Mouse (Mus musculus) stomach, embryonic 14.5 days (tissue): ENCODE data around the gene St7l. TPM values are rescaled to one million over a fixed set of nuclear protein-coding genes. Genes with fewer than 3 reads are reported as not detected.

Source experiments
- ATAC-seq: fragments of 200-750 bp; cut with Nextera tagmentation; 2 replicates; pipeline ENCODE4 v1.8.0; 2017; ENCODE audit warnings: low read depth, moderate TSS enrichment; ENCODE audit not compliant: insufficient number of reproducible peaks, insufficient read depth, low FRiP score
- H3K27ac ChIP-seq: fragments of 300-500 bp; sonication (generic); 2 replicates; pipeline ENCODE4 v1.5.1; 2014; ENCODE audit warnings: mild to moderate bottlenecking, low read length, moderate library complexity, mixed read lengths
- H3K27me3 ChIP-seq: fragments of 300-500 bp; sonication (generic); 2 replicates; pipeline ENCODE4 v1.6.1; 2014; ENCODE audit warnings: low read length, control low read depth, mixed read lengths; ENCODE audit not compliant: control insufficient read depth, insufficient read depth
- H3K36me3 ChIP-seq: fragments of 300-500 bp; sonication (generic); 2 replicates; pipeline ENCODE4 v1.6.1; 2014; ENCODE audit warnings: mild to moderate bottlenecking, control low read depth, low read length, moderate library complexity, mixed read lengths; ENCODE audit not compliant: control insufficient read depth, insufficient read depth
- H3K4me1 ChIP-seq: fragments of 300-500 bp; sonication (generic); 2 replicates; pipeline ENCODE4 v1.6.1; 2014; ENCODE audit warnings: low read length, control low read depth, mixed read lengths; ENCODE audit not compliant: control insufficient read depth, insufficient read depth
- H3K4me2 ChIP-seq: fragments of 300-500 bp; sonication (generic); replicated peaks from 2 replicates; pipeline ENCODE4 v1.6.1; 2014; ENCODE audit warnings: low read depth, low read length, control low read depth
- H3K4me3 ChIP-seq: fragments of 300-500 bp; sonication (generic); 2 replicates; pipeline ENCODE4 v1.5.1; 2014; ENCODE audit warnings: low read depth, low read length, control low read depth
- H3K9ac ChIP-seq: fragments of 300-500 bp; sonication (generic); replicated peaks from 2 replicates; pipeline ENCODE4 v1.6.1; 2014; ENCODE audit warnings: low read depth, mild to moderate bottlenecking, control low read depth, low read length, moderate library complexity, mixed read lengths
- H3K9me3 ChIP-seq: fragments of 300-500 bp; sonication (generic); 2 replicates; pipeline ENCODE4 v1.6.1; 2016; ENCODE audit warnings: low read depth, low read length, control low read depth; ENCODE audit not compliant: control insufficient read depth
- WGBS: fragments of 180-500 bp; shearing (Covaris S2); extraction: QIAGEN DNeasy Blood & Tissue Kit; methylation state at CpG from one replicate; pipeline ENCODE4 v1.1.7; 2014; 5-methylcytosine and 5-hydroxymethylcytosine counted together
- polyA plus RNA-seq: library from polyadenylated mRNA; unstranded; fragments of >200 nt; fragmentation: Nextera tagmentation; extraction: Ambion mirVana; gene quantifications from 2 replicates; pipeline ENCODE4 v1.2.1, GENCODE M21; 2014

Gene St7l
- polyA plus RNA-seq, 1 experiment from 2014 or later = 50.6 TPM

DNA sequence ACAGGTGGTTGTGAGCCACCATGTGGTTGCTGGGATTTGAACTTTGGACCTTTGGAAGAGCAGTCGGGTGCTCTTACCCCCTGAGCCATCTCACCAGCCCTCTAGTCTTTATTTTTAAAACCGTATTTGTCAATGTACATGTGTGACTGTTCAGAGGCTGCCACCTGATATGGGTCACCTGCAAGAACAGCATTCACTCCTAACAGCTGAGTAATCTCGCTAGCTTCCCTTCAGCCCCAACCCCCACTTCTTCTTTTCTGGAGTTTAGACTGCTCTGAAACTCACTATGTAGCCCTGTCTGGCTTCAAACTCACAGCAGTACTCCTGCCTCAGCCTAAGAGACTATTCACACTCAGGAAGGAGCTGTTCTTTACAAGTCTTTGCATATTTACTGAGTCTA lies 41.4 kb upstream of the St7l start:
- Histone ChIP-seq H3K27me3 (no peaks in the 10 kb centered on the region), H3K36me3 (peaks cover 23% of the 10 kb centered on the region), H3K9me3 (no peaks in the 10 kb centered on the region), H3K4me2 (no peak overlapping the region), H3K4me3 (no peak overlapping the region), H3K4me1 (0 out of 2 replicates have a peak, but pooled peaks cover 7% of the 10 kb centered on the region), H3K9ac (no peak overlapping the region), H3K27ac (no peak overlapping the region)
- 83% methylated on average over 3 of the region's 3 CpGs for WGBS
- ATAC-seq = no peak

DNA sequence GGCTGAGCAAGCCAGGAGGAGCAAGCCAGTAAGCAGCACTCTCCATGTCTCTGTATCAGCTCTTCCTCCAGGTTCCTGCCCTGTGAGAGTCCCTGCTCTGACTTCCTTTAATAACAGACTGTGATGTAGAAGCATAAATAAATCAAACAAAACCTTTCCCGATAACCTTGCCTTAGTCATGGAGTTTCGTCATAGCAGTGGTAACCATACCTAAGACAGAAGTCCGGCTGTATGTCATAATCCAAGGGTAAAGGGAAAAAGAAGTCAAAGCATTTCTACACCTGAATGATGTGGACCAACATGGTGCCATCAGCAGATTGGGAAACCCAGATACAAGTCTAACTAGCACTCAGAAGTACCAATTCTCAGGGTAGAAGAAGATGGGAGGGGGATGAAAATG lies 28.0 kb upstream of the St7l start:
- ATAC-seq = no peak
- no peaks in the 10 kb centered on the region for H3K4me1 ChIP-seq
- H3K4me2 ChIP-seq = no peak overlapping the region
- no peak overlapping the region for H3K9ac ChIP-seq
- no peak overlapping the region for H3K27ac ChIP-seq
- H3K36me3 ChIP-seq = peaks cover 51% of the 10 kb centered on the region
- 98% methylated on average over 3 of the region's 3 CpGs for WGBS
- H3K9me3 ChIP-seq = no peaks in the 10 kb centered on the region
- no peak overlapping the region for H3K4me3 ChIP-seq
- H3K27me3 ChIP-seq = no peaks in the 10 kb centered on the region

- Histone ChIP-seq H3K4me2 (no peak overlapping the region), H3K27ac (no peak overlapping the region), H3K36me3 (peaks cover 40% of the 10 kb centered on the region), H3K27me3 (no peaks in the 10 kb centered on the region), H3K4me1 (no peaks in the 10 kb centered on the region), H3K9ac (no peak overlapping the region), H3K9me3 (no peaks in the 10 kb centered on the region), H3K4me3 (no peak overlapping the region)
- 95% methylated on average over 5 of the region's 5 CpGs for WGBS
- ATAC-seq = no peak
Measured at GRCm38 (mm10) chr3:104841049-104841448, 22.8 kb upstream of the St7l start.

GRCm38 (mm10) chr3:104846601-104847000 lies 17.2 kb upstream of the St7l start:
- ATAC-seq = no peak
- H3K4me2 ChIP-seq = no peak overlapping the region
- H3K4me3 ChIP-seq = no peak overlapping the region
- H3K36me3 ChIP-seq = peaks cover 22% of the 10 kb centered on the region
- no peaks in the 10 kb centered on the region for H3K27me3 ChIP-seq
- H3K27ac ChIP-seq = no peak overlapping the region
- no peaks in the 10 kb centered on the region for H3K9me3 ChIP-seq
- 83% methylated on average over 4 of the region's 4 CpGs for WGBS
- H3K9ac ChIP-seq = no peak overlapping the region
- no peaks in the 10 kb centered on the region for H3K4me1 ChIP-seq

GRCm38 (mm10) chr3:104854465-104854864 lies 9.3 kb upstream of the St7l start:
- Histone ChIP-seq H3K4me2 (no peak overlapping the region), H3K27me3 (no peaks in the 10 kb centered on the region), H3K36me3 (no peaks in the 10 kb centered on the region; the same call in 1 of the 2 replicates), H3K4me1 (no peaks in the 10 kb centered on the region), H3K9me3 (no peaks in the 10 kb centered on the region), H3K9ac (no peak overlapping the region), H3K27ac (no peak overlapping the region), H3K4me3 (no peak overlapping the region)
- WGBS = 74% methylated on average over 1 of the region's 1 CpGs
- ATAC-seq = no peak

DNA sequence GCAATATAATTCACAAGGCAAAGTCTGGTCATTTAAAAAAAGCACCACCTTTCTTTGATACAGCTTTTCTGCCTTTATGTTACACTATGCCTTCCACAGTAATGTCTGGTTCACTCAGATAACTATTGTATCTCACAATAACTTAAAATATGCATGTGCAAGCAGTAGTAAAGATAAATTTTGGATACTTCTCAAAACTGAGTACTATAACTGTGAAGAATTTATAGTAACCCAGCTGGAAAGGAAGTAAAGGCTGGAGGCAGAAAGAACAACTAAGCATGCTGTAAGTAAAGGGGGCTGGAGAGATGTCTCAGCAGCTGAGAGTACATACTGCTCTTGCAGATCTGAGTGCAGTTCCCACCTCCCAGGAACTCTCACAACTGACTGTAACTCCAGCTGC lies 8.9 kb upstream of the St7l start:
- no peak overlapping the region for H3K27ac ChIP-seq
- H3K4me3 ChIP-seq = no peak overlapping the region
- H3K4me1 ChIP-seq = no peaks in the 10 kb centered on the region
- ATAC-seq = no peak
- H3K4me2 ChIP-seq = no peak overlapping the region
- H3K36me3 ChIP-seq = no peaks in the 10 kb centered on the region; the same call in 1 of the 2 replicates
- no peak overlapping the region for H3K9ac ChIP-seq
- no peaks in the 10 kb centered on the region for H3K27me3 ChIP-seq
- H3K9me3 ChIP-seq = no peaks in the 10 kb centered on the region

DNA sequence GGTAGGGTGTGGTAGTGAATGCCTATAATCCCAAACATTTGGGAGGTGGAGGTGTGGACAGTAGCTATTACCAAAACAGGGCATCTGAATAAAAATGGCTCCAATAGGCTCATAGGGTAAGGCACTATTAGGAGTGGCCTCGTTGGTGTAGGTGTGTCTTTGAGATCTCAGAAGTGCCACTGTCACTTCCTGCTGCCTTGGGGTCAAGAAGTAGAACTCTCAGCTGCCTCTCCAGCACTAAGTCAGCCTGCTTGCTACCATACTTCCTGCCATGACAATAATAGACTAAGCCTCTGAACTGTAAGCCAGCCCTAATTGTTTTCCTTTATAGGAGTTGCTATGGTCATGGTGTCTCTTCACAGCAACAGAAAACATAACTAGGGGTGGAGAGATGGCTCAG lies 7.7 kb upstream of the St7l start:
- Histone ChIP-seq H3K4me2 (no peak overlapping the region), H3K9ac (no peak overlapping the region), H3K36me3 (no peaks in the 10 kb centered on the region; the same call in 1 of the 2 replicates), H3K4me1 (no peaks in the 10 kb centered on the region), H3K4me3 (no peak overlapping the region), H3K27me3 (no peaks in the 10 kb centered on the region), H3K9me3 (no peaks in the 10 kb centered on the region), H3K27ac (no peak overlapping the region)
- 87% methylated on average over 1 of the region's 1 CpGs for WGBS
- no peak for ATAC-seq

DNA sequence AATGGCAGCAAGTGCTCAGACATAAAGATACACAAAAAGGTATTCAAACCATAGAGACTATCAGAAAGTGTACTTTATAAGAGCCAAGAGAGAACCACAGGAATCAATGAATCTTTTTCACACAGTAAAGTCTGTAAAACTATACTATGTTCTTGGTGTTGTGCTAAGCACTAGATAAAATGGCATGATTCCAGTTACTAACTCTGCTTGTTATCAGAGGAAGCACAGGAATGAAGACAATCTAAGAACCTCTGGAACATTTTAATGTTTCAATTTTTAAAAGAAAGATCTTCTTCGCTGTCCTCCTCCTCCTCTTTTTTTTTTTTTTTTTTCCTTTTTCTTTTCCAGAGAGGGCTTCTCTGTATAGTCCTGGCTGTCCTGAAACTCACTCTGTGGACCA lies 5.2 kb upstream of the St7l start:
- H3K4me3 ChIP-seq = no peak overlapping the region
- WGBS = 95% methylated on average over 1 of the region's 1 CpGs
- H3K27me3 ChIP-seq = no peaks in the 10 kb centered on the region
- H3K4me2 ChIP-seq = no peak overlapping the region
- no peaks in the 10 kb centered on the region; the same call in 1 of the 2 replicates for H3K36me3 ChIP-seq
- no peak overlapping the region for H3K9ac ChIP-seq
- no peak overlapping the region for H3K27ac ChIP-seq
- no peaks in the 10 kb centered on the region for H3K9me3 ChIP-seq
- 0 out of 2 replicates have a peak, but pooled peaks cover 8% of the 10 kb centered on the region for H3K4me1 ChIP-seq
- ATAC-seq = no peak

DNA sequence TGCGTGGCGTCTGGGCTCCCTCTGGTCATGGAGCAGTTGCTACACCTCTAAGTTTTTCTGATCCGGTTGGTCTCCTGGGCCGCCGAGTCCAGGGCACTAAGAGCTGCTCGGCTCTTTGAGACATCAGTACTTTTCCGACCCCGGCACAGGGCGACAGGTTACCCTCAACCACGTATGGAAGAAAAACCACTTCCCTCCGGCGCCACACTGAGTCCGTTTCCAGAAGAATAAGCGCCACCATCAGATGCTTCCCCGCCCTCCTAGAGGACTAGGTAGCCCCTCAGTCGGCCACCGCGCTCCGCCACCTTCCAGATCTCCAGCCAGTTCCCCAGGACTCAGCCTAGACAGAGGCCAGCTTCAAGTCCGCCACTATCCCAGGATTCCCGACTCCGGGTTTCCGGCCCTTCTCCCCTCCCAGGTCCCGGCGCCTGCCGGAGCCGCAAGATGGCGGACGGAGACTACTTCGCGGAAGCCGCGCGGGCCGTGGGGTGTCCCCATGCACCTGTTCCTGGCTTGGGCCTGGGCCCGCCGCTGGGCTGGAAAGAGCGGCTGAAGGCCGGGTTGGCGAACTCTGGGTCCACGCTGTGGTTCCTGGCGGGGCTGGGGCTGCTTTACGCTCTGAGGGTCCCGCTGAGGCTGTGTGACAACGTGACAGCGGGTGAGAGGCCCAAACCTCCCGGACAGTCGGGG lies 991 bp downstream of the St7l start:
- Histone ChIP-seq H3K36me3 (peaks cover 3% of the 10 kb centered on the region), H3K27me3 (no peaks in the 10 kb centered on the region), H3K4me3 (peak overlapping the region; percentile 93), H3K4me2 (peak overlapping the region; percentile 68), H3K9me3 (no peaks in the 10 kb centered on the region), H3K4me1 (0 out of 2 replicates have a peak, but pooled peaks cover 13% of the 10 kb centered on the region), H3K9ac (peak overlapping the region; percentile 88), H3K27ac (peak overlapping the region; percentile 97)
- ATAC-seq = peak; percentile 90
- under 1% methylated on average over 48 of the region's 48 CpGs for WGBS
